Mouse (Mus musculus): ENCODE results near the gene Tbc1d10a. TPM values are rescaled to one million over a fixed set of nuclear protein-coding genes. Genes with fewer than 3 reads are reported as not detected.
"Not testable (repeated sequence)": the region's sequence is repeated elsewhere in the genome, so short reads cannot be mapped to it uniquely, and the experiment has no call there.

Tbc1d10a gene
- polyA plus RNA-seq, 1 experiment from 2014 or later, result 33.4 TPM

- WGBS, result 50% methylated on average over 4 of the region's 4 CpGs
- no peaks in the 10 kb centered on the region; the same call in 1 of the 2 replicates for H3K4me1 ChIP-seq (replicated peaks; ENCODE audit: control insufficient read depth, insufficient read depth, low read length)
- H3K27ac ChIP-seq (ENCODE audit: low read length), result no peak overlapping the region
- no peak overlapping the region for H3K4me2 ChIP-seq (ENCODE audit: low read length)
- H3K27me3 ChIP-seq (replicated peaks; ENCODE audit: control insufficient read depth, insufficient read depth, low read length), result no peaks in the 10 kb centered on the region
- no peak overlapping the region for H3K4me3 ChIP-seq (replicated peaks; ENCODE audit: low read length)
- peaks cover 84% of the 10 kb centered on the region for H3K36me3 ChIP-seq (ENCODE audit: control insufficient read depth, insufficient read depth)
- no peak overlapping the region for H3K9ac ChIP-seq (replicated peaks; ENCODE audit: low read depth, low read length)
- H3K9me3 ChIP-seq (ENCODE audit: control insufficient read depth, low read length), result no peaks in the 10 kb centered on the region
- ATAC-seq, result no peak
Observed at GRCm38 (mm10) chr11:4177716-4178115, 8.9 kb upstream of the Tbc1d10a start.

DNA sequence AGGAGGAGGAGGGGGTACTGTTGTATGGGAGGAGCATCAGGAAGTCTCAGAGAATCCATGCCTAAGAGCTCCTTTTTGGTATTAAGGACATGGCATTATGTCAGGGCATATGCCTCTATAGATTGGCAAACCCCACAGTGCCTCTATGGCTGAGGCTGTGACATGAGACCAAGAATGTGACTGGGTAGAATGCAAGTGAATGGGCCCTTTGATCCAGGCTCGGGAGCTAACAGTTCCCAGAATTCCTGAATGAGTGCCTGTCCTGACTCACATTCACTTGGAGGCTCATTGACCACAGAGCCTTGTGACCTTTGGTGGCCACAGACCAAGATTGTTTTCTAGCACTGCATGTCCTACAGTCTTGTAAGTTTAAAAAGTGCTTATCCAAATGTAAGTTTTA is 4.5 kb upstream of the Tbc1d10a start:
- Histone ChIP-seq H3K4me3 (replicated peaks; ENCODE audit: low read length) (no peak overlapping the region), H3K9ac (replicated peaks; ENCODE audit: low read depth, low read length) (no peak overlapping the region), H3K36me3 (ENCODE audit: control insufficient read depth, insufficient read depth) (peaks cover 49% of the 10 kb centered on the region), H3K9me3 (ENCODE audit: control insufficient read depth, low read length) (no peaks in the 10 kb centered on the region), H3K4me2 (ENCODE audit: low read length) (no peak overlapping the region), H3K27me3 (replicated peaks; ENCODE audit: control insufficient read depth, insufficient read depth, low read length) (no peaks in the 10 kb centered on the region), H3K27ac (ENCODE audit: low read length) (no peak overlapping the region), H3K4me1 (replicated peaks; ENCODE audit: control insufficient read depth, insufficient read depth, low read length) (peaks cover under 1% of the 10 kb centered on the region; the same call in 1 of the 2 replicates)
- WGBS, result 14% methylated on average over 1 of the region's 1 CpGs
- ATAC-seq, result no peak

DNA sequence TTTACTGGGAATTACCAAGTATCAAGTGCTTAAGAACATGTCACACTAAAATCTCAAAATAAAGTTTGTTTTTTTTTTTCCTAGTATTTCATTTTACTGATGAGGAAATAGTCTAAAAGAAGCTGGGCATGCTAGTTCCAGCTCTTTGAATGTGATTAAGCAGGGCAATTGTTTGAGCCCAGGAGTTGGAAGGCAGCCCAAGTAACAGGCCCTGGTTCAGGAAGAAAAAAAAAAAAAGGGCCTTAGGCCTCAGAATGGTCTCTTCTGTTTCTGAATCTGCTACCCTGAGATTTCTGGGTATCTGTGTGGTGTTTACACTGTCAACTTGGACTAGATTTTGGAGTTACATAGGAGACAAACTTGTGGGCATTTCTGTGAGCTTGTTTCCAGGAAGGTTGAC is 3.1 kb upstream of the Tbc1d10a start:
- H3K27ac ChIP-seq (ENCODE audit: low read length), result no peak overlapping the region
- no peaks in the 10 kb centered on the region for H3K27me3 ChIP-seq (replicated peaks; ENCODE audit: control insufficient read depth, insufficient read depth, low read length)
- H3K4me1 ChIP-seq (replicated peaks; ENCODE audit: control insufficient read depth, insufficient read depth, low read length), result peaks cover 9% of the 10 kb centered on the region
- peaks cover 35% of the 10 kb centered on the region for H3K36me3 ChIP-seq (ENCODE audit: control insufficient read depth, insufficient read depth)
- H3K4me3 ChIP-seq (replicated peaks; ENCODE audit: low read length), result no peak overlapping the region
- H3K9ac ChIP-seq (replicated peaks; ENCODE audit: low read depth, low read length), result no peak overlapping the region
- no peak overlapping the region for H3K4me2 ChIP-seq (ENCODE audit: low read length)
- no peaks in the 10 kb centered on the region for H3K9me3 ChIP-seq (ENCODE audit: control insufficient read depth, low read length)
- ATAC-seq, result no peak

- Histone ChIP-seq H3K36me3 (ENCODE audit: control insufficient read depth, insufficient read depth) (peaks cover 33% of the 10 kb centered on the region), H3K4me2 (ENCODE audit: low read length) (no peak overlapping the region), H3K4me3 (replicated peaks; ENCODE audit: low read length) (no peak overlapping the region), H3K9ac (replicated peaks; ENCODE audit: low read depth, low read length) (no peak overlapping the region), H3K27ac (ENCODE audit: low read length) (no peak overlapping the region), H3K27me3 (replicated peaks; ENCODE audit: control insufficient read depth, insufficient read depth, low read length) (no peaks in the 10 kb centered on the region), H3K4me1 (replicated peaks; ENCODE audit: control insufficient read depth, insufficient read depth, low read length) (peaks cover 9% of the 10 kb centered on the region), H3K9me3 (ENCODE audit: control insufficient read depth, low read length) (no peaks in the 10 kb centered on the region)
- 60% methylated on average over 4 of the region's 4 CpGs for WGBS
- ATAC-seq, result no peak
Observed at GRCm38 (mm10) chr11:4184251-4184952, 2.2 kb upstream of the Tbc1d10a start.

GRCm38 (mm10) chr11:4185480-4185879 is 1.1 kb upstream of the Tbc1d10a start:
- H3K27me3 ChIP-seq (replicated peaks; ENCODE audit: control insufficient read depth, insufficient read depth, low read length); H3K4me2 ChIP-seq (ENCODE audit: low read length); H3K4me3 ChIP-seq (replicated peaks; ENCODE audit: low read length); H3K9ac ChIP-seq (replicated peaks; ENCODE audit: low read depth, low read length); H3K9me3 ChIP-seq (ENCODE audit: control insufficient read depth, low read length); H3K27ac ChIP-seq (ENCODE audit: low read length); ATAC-seq: not testable (repeated sequence)
- peaks cover 22% of the 10 kb centered on the region for H3K36me3 ChIP-seq (ENCODE audit: control insufficient read depth, insufficient read depth)
- 90% methylated on average over 6 of the region's 6 CpGs for WGBS
- H3K4me1 ChIP-seq (replicated peaks; ENCODE audit: control insufficient read depth, insufficient read depth, low read length), result peaks cover 11% of the 10 kb centered on the region

DNA sequence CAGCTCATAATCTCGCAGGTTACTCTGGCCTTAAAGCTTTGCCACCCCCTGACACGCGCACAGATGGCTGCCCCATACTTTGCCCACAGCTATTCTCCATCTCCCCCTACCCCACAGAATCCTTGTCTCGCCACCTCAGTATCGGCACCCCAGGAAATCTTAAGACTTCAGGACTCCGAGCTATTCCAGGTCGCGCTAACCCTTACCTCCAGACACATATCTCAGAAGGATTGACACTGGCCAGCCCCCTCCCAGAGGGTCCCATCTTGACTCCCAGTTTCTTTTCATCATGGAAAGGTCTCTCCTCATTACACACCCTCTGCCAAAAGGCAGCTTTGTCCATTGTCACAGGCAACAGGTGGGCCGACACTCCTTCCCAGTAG is 720 bp downstream of the Tbc1d10a start:
- Histone ChIP-seq H3K4me3 (replicated peaks; ENCODE audit: low read length) (peak overlapping the region; percentile 78), H3K9ac (replicated peaks; ENCODE audit: low read depth, low read length) (peak overlapping the region; percentile 81), H3K4me2 (ENCODE audit: low read length) (peak overlapping the region; percentile 88), H3K36me3 (ENCODE audit: control insufficient read depth, insufficient read depth) (peaks cover 7% of the 10 kb centered on the region), H3K27me3 (replicated peaks; ENCODE audit: control insufficient read depth, insufficient read depth, low read length) (no peaks in the 10 kb centered on the region), H3K4me1 (replicated peaks; ENCODE audit: control insufficient read depth, insufficient read depth, low read length) (peaks cover 11% of the 10 kb centered on the region), H3K9me3 (ENCODE audit: control insufficient read depth, low read length) (no peaks in the 10 kb centered on the region), H3K27ac (ENCODE audit: low read length) (no peak overlapping the region)
- WGBS, result 11% methylated on average over 9 of the region's 9 CpGs
- ATAC-seq, result no peak; the same call in 1 of the 2 replicates

GRCm38 (mm10) chr11:4189182-4189581 is 2.6 kb downstream of the Tbc1d10a start:
- Histone ChIP-seq H3K4me3 (replicated peaks; ENCODE audit: low read length) (no peak overlapping the region), H3K9me3 (ENCODE audit: control insufficient read depth, low read length) (no peaks in the 10 kb centered on the region)

DNA sequence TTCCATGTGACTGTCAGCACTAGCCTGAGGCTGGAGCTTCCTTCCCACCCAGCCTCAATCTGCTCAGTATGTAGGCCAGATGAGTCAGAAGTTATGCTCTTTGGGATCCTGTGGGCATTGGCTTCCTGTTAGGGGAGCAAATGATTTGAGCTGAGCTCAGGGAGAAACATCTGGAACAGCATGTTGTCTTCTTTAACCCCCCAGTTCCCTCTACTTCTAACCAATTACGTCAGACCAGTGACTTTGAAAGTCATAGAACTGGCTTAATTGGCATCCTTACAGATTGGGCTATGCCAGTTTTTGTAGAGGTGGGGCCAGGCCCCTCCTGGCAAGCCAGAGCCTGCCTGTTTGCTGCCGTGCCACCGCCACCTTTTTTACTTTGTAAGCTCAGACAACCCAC is 4.1 kb downstream of the Tbc1d10a start:
- Histone ChIP-seq H3K4me1 (replicated peaks; ENCODE audit: control insufficient read depth, insufficient read depth, low read length) (peaks cover 11% of the 10 kb centered on the region), H3K9me3 (ENCODE audit: control insufficient read depth, low read length) (no peaks in the 10 kb centered on the region), H3K36me3 (ENCODE audit: control insufficient read depth, insufficient read depth) (no peaks in the 10 kb centered on the region), H3K4me3 (replicated peaks; ENCODE audit: low read length) (no peak overlapping the region), H3K27ac (ENCODE audit: low read length) (no peak overlapping the region), H3K4me2 (ENCODE audit: low read length) (no peak overlapping the region), H3K9ac (replicated peaks; ENCODE audit: low read depth, low read length) (no peak overlapping the region), H3K27me3 (replicated peaks; ENCODE audit: control insufficient read depth, insufficient read depth, low read length) (no peaks in the 10 kb centered on the region)
- 60% methylated on average over 3 of the region's 3 CpGs for WGBS
- no peak for ATAC-seq

More at GRCm38 (mm10) chr11:4189182-4189581, 2.6 kb downstream of the Tbc1d10a start:
- H3K36me3 ChIP-seq (ENCODE audit: control insufficient read depth, insufficient read depth), result no peaks in the 10 kb centered on the region
- ATAC-seq, result no peak
- no peaks in the 10 kb centered on the region for H3K27me3 ChIP-seq (replicated peaks; ENCODE audit: control insufficient read depth, insufficient read depth, low read length)
- no peak overlapping the region for H3K9ac ChIP-seq (replicated peaks; ENCODE audit: low read depth, low read length)
- peaks cover 11% of the 10 kb centered on the region for H3K4me1 ChIP-seq (replicated peaks; ENCODE audit: control insufficient read depth, insufficient read depth, low read length)
- H3K4me2 ChIP-seq (ENCODE audit: low read length), result no peak overlapping the region
- H3K27ac ChIP-seq (ENCODE audit: low read length), result no peak overlapping the region
- 88% methylated on average over 6 of the region's 6 CpGs for WGBS

GRCm38 (mm10) chr11:4192757-4193156 is 6.2 kb downstream of the Tbc1d10a start:
- 78% methylated on average over 3 of the region's 3 CpGs for WGBS

DNA sequence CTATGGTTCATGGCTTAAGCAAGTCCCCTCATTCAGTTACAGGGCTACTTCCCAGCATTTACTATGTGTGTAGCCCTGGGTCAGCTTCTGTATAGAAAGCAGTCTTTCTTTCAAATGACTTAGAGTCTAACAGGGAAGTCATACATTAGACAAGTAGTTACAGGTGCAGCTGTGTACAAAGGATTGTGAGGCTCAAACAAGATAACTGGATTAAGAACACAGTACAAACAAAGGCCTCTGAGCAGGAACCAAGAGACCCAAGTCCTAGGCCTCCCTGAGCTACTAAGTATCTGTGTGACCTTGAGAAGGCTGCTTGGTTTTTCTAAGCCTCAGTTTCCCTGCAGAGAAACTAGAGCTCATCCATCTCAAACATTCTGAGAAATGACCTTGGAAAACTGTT is 6.8 kb downstream of the Tbc1d10a start:
- Histone ChIP-seq H3K27ac (ENCODE audit: low read length) (no peak overlapping the region), H3K9ac (replicated peaks; ENCODE audit: low read depth, low read length) (no peak overlapping the region), H3K4me2 (ENCODE audit: low read length) (no peak overlapping the region), H3K4me1 (replicated peaks; ENCODE audit: control insufficient read depth, insufficient read depth, low read length) (0 out of 2 replicates have a peak, but pooled peaks cover 2% of the 10 kb centered on the region), H3K4me3 (replicated peaks; ENCODE audit: low read length) (no peak overlapping the region), H3K9me3 (ENCODE audit: control insufficient read depth, low read length) (no peaks in the 10 kb centered on the region), H3K27me3 (replicated peaks; ENCODE audit: control insufficient read depth, insufficient read depth, low read length) (no peaks in the 10 kb centered on the region), H3K36me3 (ENCODE audit: control insufficient read depth, insufficient read depth) (no peaks in the 10 kb centered on the region)
- no peak for ATAC-seq

More at GRCm38 (mm10) chr11:4192757-4193156, 6.2 kb downstream of the Tbc1d10a start:
- Histone ChIP-seq H3K27me3 (replicated peaks; ENCODE audit: control insufficient read depth, insufficient read depth, low read length) (no peaks in the 10 kb centered on the region), H3K9ac (replicated peaks; ENCODE audit: low read depth, low read length) (no peak overlapping the region), H3K4me1 (replicated peaks; ENCODE audit: control insufficient read depth, insufficient read depth, low read length) (peaks cover 3% of the 10 kb centered on the region), H3K4me3 (replicated peaks; ENCODE audit: low read length) (no peak overlapping the region), H3K36me3 (ENCODE audit: control insufficient read depth, insufficient read depth) (no peaks in the 10 kb centered on the region), H3K27ac (ENCODE audit: low read length) (no peak overlapping the region), H3K9me3 (ENCODE audit: control insufficient read depth, low read length) (no peaks in the 10 kb centered on the region), H3K4me2 (ENCODE audit: low read length) (no peak overlapping the region)
- no peak for ATAC-seq

Measured in forebrain, embryonic 16.5 days (tissue).